Mouse (Mus musculus) liver, embryonic 14.5 days (tissue): Measurements from ENCODE around the gene Tas2r144. TPM values are rescaled to one million over a fixed set of nuclear protein-coding genes. Genes with fewer than 3 reads are reported as not detected.

ENCODE experiments used
- ATAC-seq: fragments of 200-750 bp; cut with Nextera tagmentation; 2 replicates; pipeline ENCODE4 v1.8.0; 2017; ENCODE audit warnings: moderate number of reproducible peaks, mild to moderate bottlenecking, moderate library complexity; ENCODE audit not compliant: insufficient read depth
- DNase-seq, 3 experiments: peaks; one replicate each; pipeline ENCODE4 v3.0.0-alpha.2; 2012 to 2013; ENCODE audit warnings: low read depth in 3 of 3, low spot score in 3 of 3
- H3K27ac ChIP-seq: fragments of 300-500 bp; sonication (generic); 2 replicates; pipeline ENCODE4 v1.5.1; 2014; ENCODE audit warnings: moderate library complexity, mild to moderate bottlenecking, control low read depth, inconsistent platforms
- H3K27me3 ChIP-seq: fragments of 300-500 bp; sonication (generic); 2 replicates; pipeline ENCODE4 v1.6.1; 2014; ENCODE audit warnings: mild to moderate bottlenecking, low read length, moderate library complexity; ENCODE audit not compliant: control insufficient read depth, insufficient read depth
- H3K36me3 ChIP-seq: fragments of 300-500 bp; sonication (generic); replicated peaks from 2 replicates; pipeline ENCODE4 v1.6.1; 2014; ENCODE audit warnings: low read depth; ENCODE audit not compliant: control insufficient read depth, insufficient read depth
- H3K4me1 ChIP-seq, 2 experiments: fragments of 200-500 bp in 1 of 2; fragments of 300-500 bp in 1 of 2; sonication (generic) in 1 of 2; replicated peaks; 2 replicates each; pipeline ENCODE4 v1.6.1; 2012 to 2014; ENCODE audit warnings: antibody characterized with exemption in 1 of 2, inconsistent platforms in 1 of 2, low read length in 1 of 2; ENCODE audit not compliant: control insufficient read depth in 2 of 2, insufficient read depth in 2 of 2
- H3K4me2 ChIP-seq: fragments of 300-500 bp; sonication (generic); 2 replicates; pipeline ENCODE4 v1.6.1; 2014; ENCODE audit warnings: low read depth, mild to moderate bottlenecking, control low read depth, moderate library complexity
- H3K4me3 ChIP-seq, 2 experiments: fragments of 200-500 bp in 1 of 2; fragments of 300-500 bp in 1 of 2; sonication (generic) in 1 of 2; 2 replicates each; pipeline ENCODE4 v1.5.1; 2012 to 2014; ENCODE audit warnings: low read depth in 2 of 2, low read length in 2 of 2, mild to moderate bottlenecking in 2 of 2, control low read depth in 1 of 2, inconsistent platforms in 1 of 2, moderate library complexity in 1 of 2; ENCODE audit not compliant: insufficient read depth in 1 of 2
- H3K9ac ChIP-seq: fragments of 300-500 bp; sonication (generic); replicated peaks from 2 replicates; pipeline ENCODE4 v1.6.1; 2014; ENCODE audit warnings: mild to moderate bottlenecking, control low read depth, moderate library complexity
- H3K9me3 ChIP-seq: fragments of 300-500 bp; sonication (generic); 2 replicates; pipeline ENCODE4 v1.6.1; 2016; ENCODE audit warnings: low read length, mixed read lengths; ENCODE audit not compliant: control insufficient read depth
- CTCF ChIP-seq: IDR thresholded peaks from 2 replicates; pipeline ENCODE4 v1.5.1; 2016; ENCODE audit warnings: antibody characterized with exemption, low read depth, control low read depth
- EP300 ChIP-seq: IDR thresholded peaks from 2 replicates; pipeline ENCODE4 v1.6.1; 2016; ENCODE audit warnings: antibody characterized with exemption, low read depth
- WGBS: fragments of 180-500 bp; shearing (Covaris S2); extraction: QIAGEN DNeasy Blood & Tissue Kit; methylation state at CpG from one replicate; pipeline ENCODE4 v1.1.7; 2014; ENCODE audit not compliant: insufficient replicate concordance; 5-methylcytosine and 5-hydroxymethylcytosine counted together
- polyA plus RNA-seq, 2 experiments: library from polyadenylated mRNA; depleted of rRNA in 1 of 2; stranded (reverse) in 1 of 2; unstranded in 1 of 2; fragments of >200 nt; fragmentation: Nextera tagmentation in 1 of 2; extraction: Ambion mirVana in 1 of 2; gene quantifications; 2 replicates each; pipeline versions ENCODE4 v1.2.1 to v1.2.3; 2012 to 2014

The Tas2r144 gene
- polyA plus RNA-seq, 2 experiments = not detected

GRCm38 (mm10) chr6:42251791-42252190 is 36.7 kb downstream of the Tas2r144 start:
- ATAC-seq = no peak
- TF ChIP-seq EP300 = no peak
- TF ChIP-seq CTCF = no peak
- H3K9me3 ChIP-seq = no peaks in the 10 kb centered on the region
- 62% methylated on average over 4 of the region's 4 CpGs for WGBS
- peaks cover 2 to 5% of the 10 kb centered on the region in 2 experiments; a peak in 3 of 4 replicates for H3K4me1 ChIP-seq
- no peak overlapping the region for H3K4me2 ChIP-seq
- H3K4me3 ChIP-seq = no peak overlapping the region
- no peak for DNase-seq
- no peaks in the 10 kb centered on the region for H3K27me3 ChIP-seq
- no peaks in the 10 kb centered on the region for H3K36me3 ChIP-seq
- no peak overlapping the region for H3K9ac ChIP-seq
- no peak overlapping the region for H3K27ac ChIP-seq

DNA sequence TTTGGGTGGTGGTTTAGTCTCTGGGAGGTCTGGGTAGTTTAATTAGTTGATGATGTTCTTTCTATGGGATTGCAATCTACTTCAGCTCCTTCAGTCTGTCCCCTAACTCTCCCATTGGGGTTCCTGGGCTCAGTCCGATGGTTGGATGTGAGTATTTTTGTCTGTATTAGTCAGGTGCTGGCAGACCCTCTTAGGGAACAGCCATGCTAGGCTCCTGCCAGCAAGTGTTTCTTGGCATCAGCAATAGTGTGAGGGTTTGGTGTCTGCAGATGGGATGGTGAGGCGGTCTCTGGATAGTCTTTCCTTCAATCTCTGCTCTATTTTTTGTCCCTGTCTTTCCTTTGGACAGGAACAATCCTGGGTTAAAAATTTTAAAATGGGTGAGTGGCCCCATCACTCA is 38.0 kb downstream of the Tas2r144 start:
- no peaks in the 10 kb centered on the region for H3K9me3 ChIP-seq
- TF ChIP-seq EP300 (no peak), CTCF (no peak)
- H3K4me3 ChIP-seq = no peak overlapping the region
- 66% methylated on average over 2 of the region's 2 CpGs for WGBS
- H3K27ac ChIP-seq = no peak overlapping the region
- ATAC-seq (no peak), DNase-seq (no peak)
- no peak overlapping the region for H3K9ac ChIP-seq
- peaks cover 3 to 8% of the 10 kb centered on the region in 2 experiments; a peak in 2 of 4 replicates for H3K4me1 ChIP-seq
- no peak overlapping the region for H3K4me2 ChIP-seq
- H3K36me3 ChIP-seq = no peaks in the 10 kb centered on the region
- no peaks in the 10 kb centered on the region for H3K27me3 ChIP-seq

GRCm38 (mm10) chr6:42257303-42257863 is 42.3 kb downstream of the Tas2r144 start:
- no peaks in the 10 kb centered on the region for H3K36me3 ChIP-seq
- ATAC-seq = peak; percentile 85
- H3K27me3 ChIP-seq = no peaks in the 10 kb centered on the region
- H3K4me1 ChIP-seq = peaks cover 3 to 11% of the 10 kb centered on the region in 2 experiments; a peak in 2 of 4 replicates
- H3K27ac ChIP-seq = no peak overlapping the region
- no peak overlapping the region for H3K9ac ChIP-seq
- TF ChIP-seq CTCF (peak; percentile 87), EP300 (0 out of 2 replicates have a peak, but pooled peaks have one; percentile 38)
- H3K4me3 ChIP-seq = no peak overlapping the region
- DNase-seq = peak; percentile 53 to 67 (median 63)
- no peak overlapping the region for H3K4me2 ChIP-seq
- WGBS = 10% methylated on average over 11 of the region's 11 CpGs
- H3K9me3 ChIP-seq = no peaks in the 10 kb centered on the region

- H3K9me3 ChIP-seq = no peaks in the 10 kb centered on the region
- TF ChIP-seq CTCF (no peak), EP300 (no peak)
- 24% methylated on average over 6 of the region's 6 CpGs for WGBS
- no peak overlapping the region for H3K27ac ChIP-seq
- peaks cover 8 to 17% of the 10 kb centered on the region in 2 experiments for H3K4me1 ChIP-seq
- H3K4me2 ChIP-seq = no peak overlapping the region
- H3K36me3 ChIP-seq = no peaks in the 10 kb centered on the region
- ATAC-seq = no peak
- no peak for DNase-seq
- H3K27me3 ChIP-seq = no peaks in the 10 kb centered on the region
- no peak overlapping the region for H3K9ac ChIP-seq
- no peak overlapping the region for H3K4me3 ChIP-seq
Observed at GRCm38 (mm10) chr6:42260430-42260829, 45.3 kb downstream of the Tas2r144 start.

DNA sequence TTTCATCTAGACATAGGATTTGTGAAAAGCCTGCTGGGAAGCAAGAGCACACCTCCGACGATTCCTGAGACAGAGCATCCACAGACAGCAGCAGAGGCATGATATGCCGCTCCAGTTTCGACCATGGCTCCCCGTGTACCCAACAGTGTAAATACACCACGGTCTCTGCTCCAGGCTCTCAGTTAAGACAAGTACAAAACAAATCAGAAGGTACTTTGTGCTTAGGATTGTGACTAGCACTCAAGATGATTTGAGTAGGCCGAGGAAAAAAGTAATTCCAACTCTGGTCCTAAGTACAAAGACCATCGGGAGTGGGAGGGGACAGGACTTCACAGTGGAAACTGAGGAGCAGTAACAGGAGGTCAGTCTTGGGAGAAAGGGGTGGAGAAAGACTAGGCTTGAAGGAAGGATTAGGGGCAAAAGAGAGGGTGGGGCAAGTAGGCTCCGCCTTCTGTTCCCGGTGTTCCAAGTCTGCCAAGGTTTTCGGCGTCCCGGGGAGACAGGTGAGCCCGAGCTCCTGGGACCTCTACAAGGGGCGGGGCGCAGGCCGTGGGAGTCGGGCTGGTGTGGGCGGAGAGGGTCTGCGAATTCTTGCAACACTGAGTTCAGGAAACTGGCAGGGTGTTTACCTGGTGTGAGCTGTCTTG is 46.5 kb downstream of the Tas2r144 start, which contains the start of gene Tmem139:
Gene Tmem139 (plus strand): TSS at position 447 of the 647 bp plus-strand sequence.
- no peak within 1 kb of the TSS for H3K4me3 ChIP-seq
- H3K36me3 ChIP-seq = no peaks in the 10 kb centered on the region
- ATAC-seq (no peak), DNase-seq (no peak)
- no peak within 1 kb of the TSS for H3K27ac ChIP-seq
- 0 out of 2 replicates have a peak within 1 kb of the TSS, but pooled peaks have one; percentile 11 for H3K4me2 ChIP-seq
- H3K9me3 ChIP-seq = no peaks in the 10 kb centered on the region
- no peaks in the 10 kb centered on the region for H3K27me3 ChIP-seq
- H3K4me1 ChIP-seq = peaks cover 11 to 18% of the 10 kb centered on the region in 2 experiments
- no peak within 1 kb of the TSS; the same call in 1 of the 2 replicates for H3K9ac ChIP-seq
- TF ChIP-seq EP300 (no peak), CTCF (no peak)
- WGBS = 38% methylated on average over 20 of the region's 20 CpGs
